Mouse (Mus musculus) E14TG2a.4 (cell line): ENCODE measurements around the gene Rbm47.

Source experiments
- H3K27me3 ChIP-seq: 2 replicates; pipeline ENCODE4 v1.6.1; 2014; ENCODE audit warnings: low read length, control low read depth; ENCODE audit not compliant: insufficient read depth
- H3K36me3 ChIP-seq: 2 replicates; pipeline ENCODE4 v1.6.1; 2014; ENCODE audit warnings: low read length, control low read depth; ENCODE audit not compliant: insufficient read depth
- H3K4me1 ChIP-seq: replicated peaks from 2 replicates; pipeline ENCODE4 v1.6.1; 2014; ENCODE audit warnings: low read depth, low read length, control low read depth
- H3K4me3 ChIP-seq: replicated peaks from 2 replicates; pipeline ENCODE4 v1.5.1; 2014; ENCODE audit warnings: mild to moderate bottlenecking, low read length
- H3K9me3 ChIP-seq: 2 replicates; pipeline ENCODE4 v1.6.1; 2014; ENCODE audit warnings: low read length, control low read depth
- CTCF ChIP-seq: conservative IDR thresholded peaks from 2 replicates; pipeline ENCODE4 v1.5.1; 2014; ENCODE audit warnings: low read length
- NANOG ChIP-seq: IDR thresholded peaks from 2 replicates; pipeline ENCODE4 v1.6.1; 2014; ENCODE audit warnings: borderline replicate concordance, low read length, mixed read lengths
- POU5F1 ChIP-seq: IDR thresholded peaks from 2 replicates; pipeline ENCODE4 v1.6.1; 2014; ENCODE audit warnings: low read length, borderline replicate concordance

The Rbm47 gene

GRCm38 (mm10) chr5:66150706-66151300 is 22.1 kb downstream of the Rbm47 start:
- Histone ChIP-seq H3K4me3 (peak overlapping the region; percentile 81), H3K27me3 (peaks cover 41% of the 10 kb centered on the region), H3K36me3 (no peaks in the 10 kb centered on the region), H3K4me1 (peaks cover 49% of the 10 kb centered on the region), H3K9me3 (no peaks in the 10 kb centered on the region)
- TF ChIP-seq CTCF (no peak), NANOG (no peak), POU5F1 (no peak)

GRCm38 (mm10) chr5:66150106-66150705 is 22.7 kb downstream of the Rbm47 start:
- Histone ChIP-seq H3K36me3 (no peaks in the 10 kb centered on the region), H3K4me1 (peaks cover 49% of the 10 kb centered on the region), H3K9me3 (no peaks in the 10 kb centered on the region), H3K4me3 (peak overlapping the region; percentile 81), H3K27me3 (peaks cover 38% of the 10 kb centered on the region)
- TF ChIP-seq CTCF (no peak), NANOG (no peak), POU5F1 (no peak)

- peaks cover 49% of the 10 kb centered on the region for H3K4me1 ChIP-seq
- no peaks in the 10 kb centered on the region for H3K9me3 ChIP-seq
- no peak for TF ChIP-seq NANOG
- no peak for TF ChIP-seq CTCF
- TF ChIP-seq POU5F1 = no peak
- H3K4me3 ChIP-seq = peak overlapping the region; percentile 37
- H3K27me3 ChIP-seq = peaks cover 34% of the 10 kb centered on the region
- H3K36me3 ChIP-seq = no peaks in the 10 kb centered on the region
These were observed 23.3 kb downstream of the Rbm47 start for GRCm38 (mm10) chr5:66149571-66149970.

- peaks cover 47% of the 10 kb centered on the region for H3K4me1 ChIP-seq
- no peaks in the 10 kb centered on the region for H3K36me3 ChIP-seq
- H3K4me3 ChIP-seq = peak overlapping the region; percentile 37
- TF ChIP-seq CTCF (no peak), POU5F1 (no peak), NANOG (no peak)
- H3K9me3 ChIP-seq = no peaks in the 10 kb centered on the region
- peaks cover 31% of the 10 kb centered on the region for H3K27me3 ChIP-seq
These were observed 23.8 kb downstream of the Rbm47 start for GRCm38 (mm10) chr5:66149111-66149510.

DNA sequence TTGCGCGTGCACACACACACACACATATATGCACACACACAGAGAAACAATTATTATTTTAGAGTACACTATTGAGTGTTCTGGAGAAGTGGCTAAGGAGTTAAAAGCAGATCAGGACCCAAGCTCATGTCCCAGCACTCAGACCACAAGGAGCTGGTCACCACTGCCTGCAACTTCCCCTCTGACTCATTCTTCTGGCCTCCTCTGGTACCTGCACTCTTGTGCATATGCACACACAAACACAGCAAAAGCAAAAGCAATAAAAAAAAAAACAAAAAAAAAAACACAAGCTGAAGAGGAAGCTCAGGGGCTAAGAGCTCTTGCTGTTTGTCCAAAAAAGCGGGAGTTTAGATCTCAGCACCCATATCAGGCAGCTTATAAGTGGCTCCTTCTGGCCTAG is 25.6 kb downstream of the Rbm47 start:
- H3K4me3 ChIP-seq = no peak overlapping the region
- no peaks in the 10 kb centered on the region for H3K36me3 ChIP-seq

DNA sequence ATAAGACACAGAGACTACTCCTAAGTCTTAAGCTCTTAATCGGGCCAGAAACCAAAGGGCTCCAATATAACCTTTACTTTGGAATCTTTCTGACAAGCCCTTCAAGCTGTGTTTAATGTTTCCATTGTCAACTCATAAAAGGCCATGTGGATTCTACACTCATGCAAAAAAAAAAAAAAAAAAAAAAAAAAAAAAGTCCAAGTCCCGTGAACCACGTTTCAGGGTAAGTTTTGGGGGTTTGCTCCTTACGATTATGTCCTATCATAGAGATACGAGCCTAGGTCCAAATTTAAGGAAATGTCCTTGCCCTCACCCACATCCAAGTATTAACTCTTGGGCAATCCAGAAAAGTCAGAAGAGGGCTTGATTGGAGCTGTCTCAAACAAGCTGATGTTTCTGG is 27.3 kb downstream of the Rbm47 start:
- TF ChIP-seq NANOG (no peak), CTCF (no peak), POU5F1 (no peak)
- peaks cover 16% of the 10 kb centered on the region for H3K27me3 ChIP-seq
- H3K4me3 ChIP-seq = no peak overlapping the region
- peaks cover 29% of the 10 kb centered on the region for H3K4me1 ChIP-seq
- no peaks in the 10 kb centered on the region for H3K36me3 ChIP-seq
- H3K9me3 ChIP-seq = no peaks in the 10 kb centered on the region

More for the DNA sequence above, 25.6 kb downstream of the Rbm47 start:
- Histone ChIP-seq H3K9me3 (no peaks in the 10 kb centered on the region), H3K27me3 (peaks cover 25% of the 10 kb centered on the region), H3K4me1 (peaks cover 33% of the 10 kb centered on the region)
- TF ChIP-seq CTCF = no peak
- no peak for TF ChIP-seq POU5F1
- TF ChIP-seq NANOG = no peak

DNA sequence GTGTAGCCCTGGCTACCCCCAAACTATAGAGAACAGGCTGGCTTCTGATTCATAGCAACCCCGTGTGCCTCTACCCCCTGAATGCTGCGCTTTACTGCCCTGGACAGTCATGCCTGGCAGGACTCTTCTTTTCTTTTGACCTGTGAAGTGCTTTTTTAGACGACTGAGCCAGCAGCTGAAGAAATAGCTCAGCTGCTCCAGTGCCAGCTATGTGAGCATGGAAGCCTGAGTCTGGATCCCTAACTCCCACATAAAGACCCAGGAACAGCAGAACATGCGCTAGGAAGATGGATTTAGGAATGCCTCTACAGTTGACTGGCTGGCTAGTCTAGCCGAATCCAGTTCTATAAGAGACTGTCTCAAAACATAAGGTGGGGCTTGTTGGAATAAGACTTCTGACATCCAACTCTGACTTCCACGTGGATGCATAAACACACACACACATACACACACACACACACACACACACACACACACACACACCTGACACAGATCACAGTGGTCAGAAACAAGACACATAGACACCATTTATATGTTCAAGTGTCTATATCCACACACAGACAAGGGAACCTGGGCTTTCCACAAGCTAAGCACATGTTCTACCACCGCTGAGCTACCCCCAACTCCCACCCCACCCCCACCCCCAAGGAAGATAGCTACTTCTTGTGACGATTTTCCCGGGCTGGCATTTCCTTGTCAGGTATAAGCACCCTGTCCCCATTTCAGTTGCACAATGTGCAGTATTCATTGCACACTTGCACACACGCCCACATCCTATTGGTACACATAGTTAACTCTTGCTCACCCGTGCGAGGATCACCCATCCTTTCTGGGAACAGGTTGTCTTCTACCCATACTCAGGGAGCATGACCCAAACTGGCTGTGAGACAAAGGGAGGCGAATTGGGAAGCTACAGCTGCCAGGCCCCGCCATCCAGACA is 29.6 kb downstream of the Rbm47 start:
- H3K4me3 ChIP-seq = no peak overlapping the region
- H3K27me3 ChIP-seq = peaks cover 1% of the 10 kb centered on the region; the same call in 1 of the 2 replicates
- no peaks in the 10 kb centered on the region for H3K9me3 ChIP-seq
- no peak for TF ChIP-seq NANOG
- TF ChIP-seq CTCF = no peak
- no peak for TF ChIP-seq POU5F1
- no peaks in the 10 kb centered on the region for H3K36me3 ChIP-seq
- peaks cover 32% of the 10 kb centered on the region for H3K4me1 ChIP-seq

DNA sequence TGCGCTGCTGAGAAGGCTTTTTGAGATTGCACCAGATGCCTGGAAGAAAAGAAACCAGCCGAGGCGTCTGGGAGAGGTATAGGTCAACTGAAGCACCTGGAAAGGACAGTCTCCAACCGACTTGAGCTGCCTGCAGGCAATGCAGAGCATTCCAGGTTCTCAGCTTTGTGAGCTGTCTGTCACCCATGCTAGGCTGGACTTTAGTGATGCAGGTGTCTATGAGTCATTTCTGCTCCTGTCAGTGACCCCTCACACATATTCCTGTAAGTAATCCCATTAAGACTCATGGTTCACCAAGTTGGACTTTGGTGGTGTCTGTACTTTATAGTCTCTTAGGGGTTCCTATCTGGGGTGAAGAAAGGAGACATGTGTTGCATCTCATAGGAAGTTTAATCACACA is 31.4 kb downstream of the Rbm47 start:
- Histone ChIP-seq H3K27me3 (no peaks in the 10 kb centered on the region), H3K4me3 (no peak overlapping the region), H3K9me3 (no peaks in the 10 kb centered on the region), H3K4me1 (peaks cover 35% of the 10 kb centered on the region), H3K36me3 (no peaks in the 10 kb centered on the region)
- TF ChIP-seq POU5F1 = no peak
- no peak for TF ChIP-seq NANOG
- TF ChIP-seq CTCF = no peak

DNA sequence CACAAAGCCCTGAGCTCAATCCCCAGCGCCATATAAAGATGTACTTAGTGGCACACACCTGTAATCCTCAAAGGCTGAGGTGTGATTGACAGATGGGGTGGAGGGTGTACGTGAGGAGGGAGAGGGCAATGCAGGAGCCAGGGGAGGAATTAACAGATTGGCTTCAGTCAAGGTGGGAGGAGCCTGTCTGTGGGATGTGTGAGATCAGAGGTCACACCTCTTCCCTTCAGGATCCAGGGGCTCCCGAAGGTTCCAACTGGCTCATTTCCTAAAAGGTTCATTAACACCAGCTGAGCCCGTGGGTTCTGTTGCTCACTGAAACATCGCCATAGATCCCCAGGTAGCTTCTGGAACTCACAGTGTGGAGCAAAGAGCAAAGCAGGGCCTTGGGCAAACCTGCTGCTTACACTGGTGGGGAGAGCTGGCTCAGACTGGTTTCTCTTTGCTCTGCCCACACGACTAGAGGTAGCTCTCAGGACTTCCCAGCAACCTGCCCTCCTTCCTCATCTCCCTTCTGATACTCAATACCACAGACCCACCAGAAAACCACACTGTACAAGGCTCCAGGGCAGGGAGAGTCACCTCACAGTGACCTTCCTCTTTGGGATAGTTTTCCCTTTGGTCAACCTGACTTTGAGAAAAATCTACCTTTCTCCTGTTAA is 33.2 kb downstream of the Rbm47 start:
- Histone ChIP-seq H3K4me3 (no peak overlapping the region; the same call in 1 of the 2 replicates), H3K4me1 (peaks cover 35% of the 10 kb centered on the region), H3K27me3 (no peaks in the 10 kb centered on the region), H3K9me3 (no peaks in the 10 kb centered on the region), H3K36me3 (no peaks in the 10 kb centered on the region; the same call in 1 of the 2 replicates)
- TF ChIP-seq NANOG (no peak), CTCF (no peak), POU5F1 (no peak)
